Comparison of ENCODE assay signal across 10 mouse cellular contexts in genomic region chr3:23063180-23063965, GRCm38 (mm10).
A peak's percentile ranks its signal among the peaks of the same experiment; 100 is the strongest.
DNase-seq lines count a peak whose midpoint lies in the region.
"Had no signal": no experiment of that assay in that cellular context is flagged by ENCODE, and none has a peak within 500 bp of the region (broad histone marks: within the 10 kb centered on the region; RNA-seq: fewer than 3 reads in every experiment).

No protein-coding gene starts in this region.

- peak; percentile 4 to 22 for DNase-seq in frontal cortex, postnatal 36 days (ENCODE audit: low spot score in 2 of 2)
- no peak for DNase-seq in frontal cortex, postnatal 14 days (ENCODE audit: low spot score in 2 of 2)
- peak; percentile 11 to 21 for DNase-seq in left cerebral cortex, adult 18-20 months (ENCODE audit: low spot score in 2 of 2)
- DNase-seq in left cerebral cortex, adult 8-10 months (ENCODE audit: low spot score in 2 of 2): no peak
- peak; percentile 20 for DNase-seq in brain, embryonic 18.5 days (ENCODE audit: low read depth, low spot score)
- DNase-seq in left cerebral cortex, postnatal 4 days: peak; percentile 5
- DNase-seq in thymus, postnatal 14 days: no peak
- no peak for DNase-seq in heart, postnatal 4 days
- DNase-seq: cerebellum, adult 8-10 months; kidney, adult 8-10 months had no signal

- intact Hi-C loops in left cerebral cortex, postnatal 4 days (cut with DNase I): no loop called here

Comparison
In these comparisons a context has a peak if more than half of its experiments do, and no peak if none do; other contexts are left out.
1. DNase-seq: peak in frontal cortex, postnatal 36 days (2 of 2), left cerebral cortex, adult 18-20 months (2 of 2), brain, embryonic 18.5 days (single experiment) and left cerebral cortex, postnatal 4 days (single experiment); none in frontal cortex, postnatal 14 days (0 of 2), left cerebral cortex, adult 8-10 months (0 of 2), thymus, postnatal 14 days (single experiment) and heart, postnatal 4 days (single experiment).